Mouse (Mus musculus) cortical plate, adult 2 months (tissue): ENCODE measurements around the gene Gm37240.

Experiments
- CTCF ChIP-seq: fragments of 200-500 bp; IDR thresholded peaks from 2 replicates; pipeline ENCODE4 v1.5.1; 2011; ENCODE audit warnings: mild to moderate bottlenecking, control low read depth, low read length; ENCODE audit not compliant: insufficient read depth; ENCODE audit errors: extremely low read depth
- POLR2A ChIP-seq: fragments of 200-500 bp; IDR thresholded peaks from 2 replicates; pipeline ENCODE4 v1.6.1; 2011; ENCODE audit warnings: mild to moderate bottlenecking, low read length, control low read depth; ENCODE audit not compliant: insufficient read depth; ENCODE audit errors: extremely low read depth

DNA sequence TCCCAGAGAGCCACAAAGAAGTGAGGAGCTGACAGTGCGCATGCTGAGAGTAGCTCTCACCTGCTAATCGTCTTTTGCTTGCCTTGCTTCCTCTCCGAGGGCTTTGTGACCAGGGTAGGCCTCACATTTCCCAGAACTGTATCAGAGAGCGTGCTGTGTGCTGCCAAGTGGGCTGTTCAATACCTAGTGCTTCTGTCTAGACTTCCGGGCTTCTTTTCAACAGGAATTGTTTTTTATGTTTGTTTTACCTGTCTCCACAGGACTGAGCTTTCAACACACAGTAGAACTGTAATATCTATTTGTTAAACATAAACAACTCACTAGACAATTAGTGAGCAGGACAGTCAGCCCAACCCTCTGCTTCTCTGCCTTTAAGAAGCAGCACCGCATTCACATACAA, 42.0 kb downstream of the Gm37240 start:
- no peak for TF ChIP-seq CTCF
- no peak for TF ChIP-seq POLR2A
